Mouse (Mus musculus) limb, embryonic 10.5 days (tissue): ENCODE data around the gene 1700028J19Rik. TPM values are rescaled to one million over a fixed set of nuclear protein-coding genes. Genes with fewer than 3 reads are reported as not detected.
"Not testable (repeated sequence)": the region's sequence is repeated elsewhere in the genome, so short reads cannot be mapped to it uniquely, and the experiment has no call there.

Experiments used
- DNase-seq: peaks from one replicate; pipeline ENCODE4 v3.0.0-alpha.2; 2017; ENCODE audit warnings: low spot score
- H3K27ac ChIP-seq: fragments of 300-500 bp; sonication (generic); 2 replicates; pipeline ENCODE4 v1.5.1; 2016; ENCODE audit warnings: mild to moderate bottlenecking
- H3K27me3 ChIP-seq: fragments of 300-500 bp; sonication (generic); 2 replicates; pipeline ENCODE4 v1.6.1; 2016; ENCODE audit warnings: low read depth, mild to moderate bottlenecking; ENCODE audit not compliant: poor library complexity, severe bottlenecking
- H3K36me3 ChIP-seq: fragments of 300-500 bp; sonication (generic); 2 replicates; pipeline ENCODE4 v1.6.1; 2016; ENCODE audit warnings: mild to moderate bottlenecking, moderate library complexity
- H3K4me1 ChIP-seq: fragments of 300-500 bp; sonication (generic); 2 replicates; pipeline ENCODE4 v1.6.1; 2016
- H3K4me3 ChIP-seq: fragments of 300-500 bp; sonication (generic); 2 replicates; pipeline ENCODE4 v1.5.1; 2016; ENCODE audit warnings: mild to moderate bottlenecking, moderate library complexity
- H3K9me3 ChIP-seq: fragments of 300-500 bp; sonication (generic); replicated peaks from 2 replicates; pipeline ENCODE4 v1.6.1; 2016; ENCODE audit warnings: mild to moderate bottlenecking
- WGBS: fragments of 180-500 bp; shearing (Covaris S2); methylation state at CpG from one replicate; pipeline ENCODE4 v1.1.7; 2016; 5-methylcytosine and 5-hydroxymethylcytosine counted together
- polyA plus RNA-seq: library from polyadenylated mRNA; unstranded; fragments of >200 nt; fragmentation: Nextera tagmentation; extraction: Ambion mirVana; gene quantifications from 2 replicates; pipeline ENCODE4 v1.2.1, GENCODE M21; 2016

The 1700028J19Rik gene
- polyA plus RNA-seq, 1 experiment from 2014 or later, result 0.88 TPM

DNA sequence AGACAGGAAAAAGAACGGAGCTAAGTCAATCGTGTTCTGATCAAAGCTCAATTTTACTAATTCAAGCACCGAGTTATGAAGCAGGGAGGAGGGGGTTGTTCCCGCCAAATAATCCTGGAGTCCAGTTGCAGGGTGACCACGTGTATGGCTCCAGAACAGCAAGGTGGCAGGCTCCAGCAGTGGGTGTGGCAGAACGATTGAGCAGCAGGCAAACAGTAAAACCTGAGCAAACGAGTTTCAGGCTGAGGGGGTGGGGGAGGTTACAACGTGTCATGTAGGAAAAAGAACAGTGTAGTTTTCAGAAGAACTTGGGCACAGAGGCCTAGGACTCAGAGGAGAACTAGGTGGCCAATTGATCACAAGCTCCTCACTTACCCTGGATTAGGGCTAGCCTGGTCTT, 60.0 kb downstream of the 1700028J19Rik start:
- not testable (repeated sequence) for H3K9me3 ChIP-seq, H3K4me1 ChIP-seq, DNase-seq, H3K27ac ChIP-seq, H3K4me3 ChIP-seq, H3K27me3 ChIP-seq, H3K36me3 ChIP-seq
- WGBS, result 71% methylated on average over 8 of the region's 8 CpGs

Other genes starting within 250 kb of the 1700028J19Rik start
- not detected in 2 replicates for gene Klk1b26, start 234.5 kb downstream of the 1700028J19Rik start, polyA plus RNA-seq
- gene Klk1b27, start 194.4 kb downstream of the 1700028J19Rik start, polyA plus RNA-seq, result not detected in 2 replicates
- not detected in 2 replicates for gene Klk1b21, start 144.4 kb downstream of the 1700028J19Rik start, polyA plus RNA-seq
- not detected in 2 replicates for gene Klk1b22, start 134.0 kb downstream of the 1700028J19Rik start, polyA plus RNA-seq
- not detected in 2 replicates for gene Klk1b16, start 109.9 kb downstream of the 1700028J19Rik start, polyA plus RNA-seq
- gene Klk1b24, start 58.5 kb downstream of the 1700028J19Rik start, polyA plus RNA-seq, result not detected in 2 replicates
- not detected in 2 replicates for gene Klk1b3, start 48.5 kb downstream of the 1700028J19Rik start, polyA plus RNA-seq
- gene Klk1b4, start 39.3 kb downstream of the 1700028J19Rik start, polyA plus RNA-seq, result not detected in 2 replicates
- not detected in 2 replicates for gene Klk1b5, start 30.8 kb downstream of the 1700028J19Rik start, polyA plus RNA-seq
- gene Klk1, start 21.3 kb downstream of the 1700028J19Rik start, polyA plus RNA-seq, result not detected in 2 replicates
- not detected in 2 replicates for gene Gm36864, start 10.5 kb downstream of the 1700028J19Rik start, polyA plus RNA-seq
- gene 2410002F23Rik, start within 50 bp of the 1700028J19Rik start, polyA plus RNA-seq, result 179 and 220 TPM in 2 replicates
- 0.15 and 0.18 TPM in 2 replicates for gene Acp4, start 10.7 kb upstream of the 1700028J19Rik start, polyA plus RNA-seq
- gene Gm15517, start 14.8 kb upstream of the 1700028J19Rik start, polyA plus RNA-seq, result not detected in 2 replicates
- 1.1 and 1.7 TPM in 2 replicates for gene Clec11a, start 60.2 kb upstream of the 1700028J19Rik start, polyA plus RNA-seq
- 0.31 and 0.40 TPM in 2 replicates for gene Shank1, start 63.6 kb upstream of the 1700028J19Rik start, polyA plus RNA-seq
- gene Syt3, start 137.4 kb upstream of the 1700028J19Rik start, polyA plus RNA-seq, result 1.1 and 1.9 TPM in 2 replicates
- gene 1700008O03Rik, start 139.1 kb upstream of the 1700028J19Rik start, polyA plus RNA-seq, result 0.50 and 0.68 TPM in 2 replicates
- 0.06 and 0.21 TPM in 2 replicates for gene Lrrc4b, start 182.3 kb upstream of the 1700028J19Rik start, polyA plus RNA-seq
- gene Aspdh, start 218.7 kb upstream of the 1700028J19Rik start, polyA plus RNA-seq, result not detected in 2 replicates
- gene Josd2, start 221.3 kb upstream of the 1700028J19Rik start, polyA plus RNA-seq, result 72.6 and 73.3 TPM in 2 replicates
- 78.6 and 91.4 TPM in 2 replicates for gene Emc10, start 249.8 kb upstream of the 1700028J19Rik start, polyA plus RNA-seq
- 10.6 and 16.5 TPM in 2 replicates for gene Fam71e1, start 249.9 kb upstream of the 1700028J19Rik start, polyA plus RNA-seq